Mouse (Mus musculus) erythroblast, embryonic 14.5 days (primary cell): Measurements from ENCODE around the gene Zcwpw1.

Source experiments
- GATA1 ChIP-seq: IDR thresholded peaks from 2 replicates; pipeline ENCODE4 v1.6.1; 2012; ENCODE audit warnings: low read length, inconsistent platforms, mixed read lengths
- TAL1 ChIP-seq: IDR thresholded peaks from 3 replicates; pipeline ENCODE4 v1.6.1; 2012; ENCODE audit warnings: low read length, inconsistent platforms, mixed read lengths

GRCm38 (mm10) chr5:137742836-137743235 lies 44.8 kb upstream of the Zcwpw1 start:
- no peak for TF ChIP-seq GATA1
- TF ChIP-seq TAL1, result no peak
